Mouse (Mus musculus) heart, adult 9 months (tissue): ENCODE results near the gene Olfr1537.

Experiments
- DNase-seq, 2 experiments: peaks; one replicate each; pipeline ENCODE4 v3.0.0; 2022; ENCODE audit warnings: low spot score in 2 of 2

The Olfr1537 gene

DNA sequence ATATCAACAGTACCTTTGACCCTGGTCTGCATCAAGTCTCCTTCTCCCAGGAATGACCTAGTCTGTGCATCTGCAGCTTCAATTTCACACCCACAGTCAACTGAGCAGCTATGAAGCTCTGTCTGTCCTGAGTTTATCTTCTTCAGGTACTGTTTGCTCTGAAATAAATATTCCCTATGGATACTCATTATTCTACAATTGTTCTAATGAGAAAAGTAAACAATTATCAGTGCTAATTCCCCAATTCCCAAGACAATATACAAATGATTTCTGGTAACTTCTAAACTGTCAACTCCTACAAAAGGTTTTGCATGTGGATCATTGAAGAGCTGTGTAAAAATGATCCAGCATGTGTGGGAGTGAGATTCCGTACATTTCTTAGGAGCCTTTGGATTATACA lies at the start of gene Olfr1537:
Gene Olfr1537 (minus strand): TSS at position 101 of the 400 bp plus-strand sequence.
- no peak for DNase-seq

DNA sequence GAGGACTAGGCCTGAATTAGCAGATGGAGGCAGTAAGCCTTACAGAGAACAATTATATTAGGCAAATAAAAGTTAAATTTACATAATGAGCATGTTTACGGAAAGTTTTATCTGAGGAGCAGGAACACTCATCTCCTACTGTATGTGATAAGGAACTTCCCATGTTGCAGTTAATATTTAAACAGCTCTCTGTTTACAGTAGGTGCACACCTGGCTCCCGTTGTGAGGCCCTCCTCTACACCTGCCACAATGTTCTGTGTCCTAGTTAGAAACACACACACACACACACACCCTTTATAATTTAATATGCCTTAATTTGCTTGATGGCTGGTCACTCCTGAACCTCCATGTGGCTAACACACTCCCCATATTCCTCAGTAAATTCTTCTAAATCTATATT lies 37.3 kb upstream of the Olfr1537 start:
- no peak for DNase-seq

DNA sequence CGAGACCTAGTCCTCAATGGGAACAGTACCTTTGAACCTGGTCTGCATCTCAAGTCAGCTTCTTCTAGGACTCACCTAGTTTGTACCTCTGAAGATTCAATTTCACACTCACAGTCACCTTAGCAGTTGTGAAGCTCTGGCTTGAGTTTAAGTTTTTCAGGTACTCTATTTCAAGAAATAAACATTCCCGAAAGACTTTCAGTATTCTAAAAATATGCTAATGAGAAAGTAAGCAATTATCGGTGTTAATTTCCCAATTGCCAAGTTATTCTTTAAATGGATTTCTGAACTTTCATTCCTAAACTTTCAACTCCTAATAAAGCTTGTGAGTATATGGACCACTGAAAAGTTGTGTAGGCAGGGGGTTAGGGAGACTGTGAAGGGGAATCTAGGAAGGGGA lies 26.9 kb upstream of the Olfr1537 start, which contains the start of gene Olfr945:
Gene Olfr945 (minus strand): TSS at position 101 of the 400 bp plus-strand sequence.
- DNase-seq = no peak

DNA sequence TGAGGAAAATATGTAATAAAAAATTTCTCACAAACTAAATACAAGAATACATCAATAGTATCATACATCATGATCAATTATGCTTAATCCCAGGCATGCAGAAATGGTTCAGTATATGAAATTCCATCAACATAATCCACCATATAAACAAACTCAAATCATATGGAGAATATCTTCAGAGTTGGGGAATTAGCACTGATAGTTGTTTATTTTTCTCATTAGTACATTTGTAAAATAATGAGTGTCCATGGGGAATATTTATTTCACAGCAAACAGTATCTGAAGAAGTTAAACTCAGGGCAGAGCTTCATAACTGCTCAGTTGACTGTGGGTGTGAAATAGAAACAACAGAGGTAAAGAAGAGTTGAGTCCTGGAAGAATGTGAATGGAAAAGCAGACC lies 48.2 kb downstream of the Olfr1537 start, which contains the start of gene Olfr944:
Gene Olfr944 (plus strand): TSS at position 301 of the 400 bp plus-strand sequence.
- no peak for DNase-seq
